Mouse (Mus musculus): Measurements from ENCODE around the gene Tbx1.

- TF ChIP-seq CTCF (conservative IDR thresholded peaks at IDR 0.05; ENCODE audit: low read length) (no peak), POU5F1 (IDR thresholded peaks at IDR 0.05; ENCODE audit: borderline replicate concordance, low read length) (no peak), NANOG (IDR thresholded peaks at IDR 0.05; ENCODE audit: borderline replicate concordance, low read length) (no peak)
Measured at GRCm38 (mm10) chr16:18622019-18622418, 31.5 kb upstream of the Tbx1 start, which contains the start of gene Gp1bb.

All from E14TG2a.4 (cell line).